Mouse (Mus musculus): Measurements from ENCODE around the gene Srbd1.

Gene Srbd1

DNA sequence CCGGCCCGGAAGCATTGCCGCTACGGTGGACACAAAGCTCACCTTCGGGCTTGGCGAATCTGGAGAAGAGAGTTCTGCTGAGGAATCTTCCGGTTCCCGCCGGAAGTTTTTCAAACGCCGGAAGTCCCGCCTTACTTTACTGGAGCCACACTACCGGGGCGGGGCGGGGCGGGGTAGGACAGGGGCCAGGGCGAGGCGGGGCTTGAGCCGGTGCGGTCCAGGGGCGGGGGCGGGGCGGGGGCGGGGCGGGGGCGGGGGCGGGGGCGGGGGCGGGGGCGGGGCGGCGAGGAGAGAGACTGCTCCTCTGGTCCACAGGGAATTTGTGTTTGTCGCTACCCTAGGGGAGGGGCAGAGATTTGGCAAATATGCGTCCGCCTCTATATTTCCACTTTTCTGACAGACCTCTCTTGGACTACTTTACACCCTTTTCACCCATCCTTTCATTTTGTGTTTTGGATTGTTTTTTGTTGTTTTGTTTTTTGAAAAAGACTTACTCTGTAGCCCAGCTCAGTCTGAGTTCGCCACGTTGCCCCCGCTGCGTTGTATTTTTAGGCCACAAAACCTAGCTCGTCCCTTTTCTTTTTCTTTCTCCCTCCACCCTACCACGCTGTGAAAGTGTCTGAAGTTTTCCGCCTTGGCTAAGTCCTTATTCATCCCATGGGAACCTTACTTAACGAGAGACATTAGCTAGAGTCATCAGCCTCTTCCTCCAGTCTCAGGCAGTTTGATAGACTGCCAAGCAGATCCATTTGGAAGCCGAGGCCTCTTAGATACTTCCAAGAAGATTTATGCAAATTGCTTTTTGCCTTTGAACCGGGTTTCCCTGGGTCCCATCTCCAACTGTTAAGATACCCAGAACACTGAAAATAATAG, at the start of gene Srbd1:
Gene Srbd1, minus strand, starts transcription at position 97 of the 873 bp plus-strand sequence.
- DNase-seq (ENCODE audit: low spot score): peak; percentile 95

DNA sequence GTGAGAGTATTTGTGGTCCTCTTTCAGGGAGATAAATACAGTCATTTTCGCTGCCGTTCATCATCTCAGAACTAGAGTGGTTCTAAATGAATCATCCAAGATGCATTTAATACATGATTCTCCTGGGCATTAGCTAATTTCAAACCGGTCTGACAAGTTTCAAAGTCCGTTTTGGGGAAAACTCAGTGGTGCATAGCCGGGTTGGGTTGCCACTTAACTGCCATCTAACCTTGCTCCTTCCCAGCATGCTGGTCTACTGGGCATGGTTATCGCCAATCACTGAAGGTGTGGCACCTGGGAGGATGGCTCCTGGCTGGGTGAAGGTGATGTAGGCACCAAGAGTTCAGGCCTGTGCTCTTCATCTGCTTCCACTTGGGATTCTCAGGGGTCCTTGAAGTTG, 49.0 kb upstream of the Srbd1 start:
- no peak for DNase-seq (ENCODE audit: low spot score)

DNA sequence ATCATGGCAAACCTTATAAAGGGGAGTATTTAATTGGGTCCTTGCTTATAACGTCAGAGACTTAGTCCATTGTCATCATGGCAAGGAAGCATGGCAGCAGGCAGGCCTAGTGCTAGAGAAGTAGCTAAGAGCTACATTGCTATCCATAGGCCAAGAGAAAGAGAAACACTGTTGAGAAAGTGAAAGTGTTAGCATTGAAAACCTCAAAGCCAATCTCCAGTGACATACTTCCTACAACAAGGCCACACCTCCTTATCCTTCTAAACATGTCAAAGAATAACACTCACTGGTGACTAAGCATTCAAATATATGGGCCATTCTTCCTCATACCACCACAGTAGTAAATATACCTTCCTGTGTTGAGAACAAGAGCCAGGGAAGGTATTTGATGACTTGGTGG, 42.8 kb upstream of the Srbd1 start:
- DNase-seq (ENCODE audit: low spot score): peak; percentile 10

DNA sequence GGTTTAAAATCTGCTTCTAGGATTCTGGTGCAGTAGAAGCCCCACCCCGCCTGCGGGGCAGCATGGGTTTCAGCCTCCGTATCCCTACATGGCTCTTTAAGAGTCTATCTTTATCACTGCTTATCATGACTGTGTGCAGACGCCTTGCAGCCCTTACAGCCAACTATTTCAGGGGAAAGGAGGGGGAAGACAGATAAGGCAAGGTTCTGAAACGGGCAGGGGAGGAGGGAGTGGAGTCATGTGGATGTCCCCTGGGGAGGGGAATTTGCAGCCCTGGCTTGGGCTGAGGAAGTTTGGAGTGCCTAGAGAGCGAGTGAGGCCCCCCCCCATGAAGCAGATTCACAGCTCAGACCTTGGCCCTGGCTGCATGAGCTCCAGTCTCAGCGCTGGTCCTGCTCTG, 40.6 kb upstream of the Srbd1 start:
- DNase-seq (ENCODE audit: low spot score): peak; percentile 23

DNA sequence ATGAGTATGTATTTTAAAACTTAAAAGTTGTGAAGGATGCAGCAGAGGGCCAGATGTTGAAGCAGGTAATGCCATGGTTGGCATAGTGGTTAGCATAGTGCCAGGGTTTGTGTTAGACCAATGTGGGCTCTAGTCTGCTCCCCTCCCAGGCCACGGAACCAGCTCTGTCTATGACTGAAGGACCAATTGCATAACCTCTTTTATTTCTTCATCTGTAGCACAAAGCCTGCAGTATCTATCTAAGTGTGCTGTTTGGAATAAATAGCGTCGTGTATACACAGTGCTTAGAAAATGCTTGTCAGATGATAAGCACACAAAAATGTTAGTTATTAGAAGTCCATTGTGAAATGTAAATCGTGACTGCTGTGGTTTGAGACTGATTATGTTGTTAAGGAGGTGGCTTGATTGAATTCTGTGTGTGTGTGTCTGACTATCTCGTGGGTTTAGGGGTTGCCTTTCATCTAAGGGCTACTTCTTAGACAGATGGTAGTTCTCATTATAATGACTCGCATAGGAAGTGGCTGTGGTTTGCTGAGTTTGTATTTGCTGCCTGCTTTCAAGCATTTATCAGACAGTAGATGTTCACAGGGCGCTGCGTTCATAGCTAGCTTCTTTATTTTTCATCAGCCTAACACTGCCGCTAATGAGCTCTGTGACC, 39.7 kb upstream of the Srbd1 start:
- no peak for DNase-seq (ENCODE audit: low spot score)

DNA sequence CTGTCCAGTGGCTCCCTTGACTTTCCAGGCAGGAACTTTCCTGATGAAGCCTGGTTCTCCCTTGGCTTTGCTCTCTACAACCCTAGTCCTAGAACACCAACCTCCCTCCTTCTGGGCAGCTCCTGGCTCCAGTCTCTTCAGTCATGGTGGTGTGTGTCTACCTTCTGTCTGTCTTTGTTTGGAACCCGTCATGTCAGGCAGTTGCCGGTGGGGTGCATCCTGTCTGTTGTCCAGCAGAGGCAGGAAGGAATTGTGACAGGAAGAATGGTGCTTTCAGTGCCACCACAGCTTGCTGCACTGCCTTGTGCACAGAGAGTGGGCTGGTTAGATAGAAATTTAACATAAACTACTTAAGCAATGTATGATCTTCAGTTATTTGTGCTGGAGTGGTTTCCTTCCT, 38.8 kb upstream of the Srbd1 start:
- DNase-seq (ENCODE audit: low spot score): no peak

DNA sequence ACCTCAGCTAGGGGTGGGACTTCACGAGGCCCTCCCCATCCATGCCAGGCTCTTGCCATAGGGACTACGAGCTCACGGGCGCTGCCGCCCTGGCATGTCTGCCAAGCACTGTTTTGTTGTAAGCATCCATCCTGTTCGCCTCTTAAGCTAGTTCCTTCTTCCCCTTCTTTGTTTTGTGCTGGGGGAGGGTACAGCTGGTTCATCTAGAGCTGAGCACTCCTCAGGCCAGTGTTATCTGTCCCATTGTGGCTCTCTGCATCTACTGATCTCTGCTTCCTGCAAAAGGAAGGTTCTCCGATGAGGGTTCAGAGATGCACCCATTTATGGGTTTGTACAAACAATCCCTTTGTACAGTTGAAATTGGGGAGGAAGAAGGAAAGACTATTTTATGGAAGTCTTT, 31.7 kb upstream of the Srbd1 start:
- DNase-seq (ENCODE audit: low spot score): no peak

DNA sequence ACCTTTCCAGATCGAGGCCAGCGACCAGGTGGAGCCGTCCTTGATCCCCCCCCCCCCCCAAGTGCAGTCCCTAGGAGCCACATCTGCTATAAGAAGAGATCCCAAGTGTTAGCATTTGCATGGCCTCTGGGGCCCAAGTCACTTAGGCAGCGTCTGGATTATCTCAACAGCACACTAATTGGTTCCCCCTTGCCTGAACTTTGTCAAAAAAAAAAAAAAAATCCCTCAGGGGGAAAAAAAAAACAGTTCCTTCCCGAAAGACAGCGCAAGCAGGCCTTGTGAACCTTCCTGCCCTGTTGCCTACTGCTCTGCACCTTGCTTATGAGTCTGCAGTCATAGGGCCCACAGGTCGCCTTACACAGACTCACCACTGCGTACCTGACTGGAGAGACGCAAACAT, 30.5 kb upstream of the Srbd1 start:
- no peak for DNase-seq (ENCODE audit: low spot score)

DNA sequence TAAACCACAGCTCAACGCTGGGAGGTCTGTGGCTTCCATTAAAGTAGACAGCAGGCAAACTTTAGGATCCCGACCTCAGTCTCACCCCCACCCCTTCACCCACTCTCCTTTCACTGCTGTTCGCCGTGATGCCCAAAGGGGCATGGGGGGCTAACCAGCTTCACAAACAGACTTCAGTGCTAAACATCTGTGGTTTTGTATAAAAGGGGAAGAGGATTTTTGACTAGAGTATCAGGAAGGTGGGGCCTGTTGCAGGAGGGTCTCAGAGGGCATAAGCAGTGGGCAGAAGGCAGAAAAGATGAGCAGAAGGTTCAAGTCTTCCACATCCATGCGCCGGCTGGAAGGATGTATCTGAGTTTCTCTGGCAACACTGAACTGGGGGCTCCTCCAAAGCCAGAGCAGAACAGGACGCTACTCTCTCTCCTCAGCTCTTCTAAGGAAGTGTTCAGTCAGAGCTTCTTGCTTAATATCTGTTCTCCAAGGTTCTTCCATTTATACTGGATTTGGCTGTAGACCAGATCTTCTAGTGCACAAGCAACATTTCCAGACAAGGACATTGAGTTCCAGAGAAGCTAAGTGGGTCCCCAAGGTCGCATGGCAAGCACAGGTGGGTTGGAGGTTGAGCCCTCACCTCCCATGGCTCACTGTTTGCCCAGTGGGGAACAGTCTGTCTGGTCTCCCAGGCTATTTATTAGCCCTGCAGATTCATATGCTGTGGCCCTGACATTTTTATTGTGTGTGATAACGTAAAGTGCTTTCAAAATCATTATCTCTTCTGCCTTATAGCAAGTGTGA, 25.4 kb upstream of the Srbd1 start:
- no peak for DNase-seq (ENCODE audit: low spot score)

DNA sequence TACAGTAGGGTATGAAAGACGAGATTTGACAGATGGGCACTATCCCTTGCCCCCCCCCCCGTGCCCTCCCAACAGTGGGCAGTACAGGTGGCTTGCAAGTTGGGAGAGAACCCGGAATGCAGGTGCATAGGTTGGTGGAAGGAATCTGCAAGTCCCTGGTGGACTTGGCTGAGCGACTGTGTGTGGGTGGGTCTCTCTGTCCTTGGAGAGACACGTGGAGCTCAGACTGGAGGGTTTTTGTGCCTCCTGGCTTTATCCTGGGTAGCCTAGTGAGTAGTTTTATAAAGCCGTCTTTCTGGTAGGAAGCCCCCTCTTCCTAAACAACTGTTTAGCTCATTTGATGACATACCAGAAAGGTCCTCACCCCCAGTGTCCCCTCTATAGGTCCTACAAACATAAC, 24.1 kb upstream of the Srbd1 start:
- DNase-seq (ENCODE audit: low spot score): no peak

DNA sequence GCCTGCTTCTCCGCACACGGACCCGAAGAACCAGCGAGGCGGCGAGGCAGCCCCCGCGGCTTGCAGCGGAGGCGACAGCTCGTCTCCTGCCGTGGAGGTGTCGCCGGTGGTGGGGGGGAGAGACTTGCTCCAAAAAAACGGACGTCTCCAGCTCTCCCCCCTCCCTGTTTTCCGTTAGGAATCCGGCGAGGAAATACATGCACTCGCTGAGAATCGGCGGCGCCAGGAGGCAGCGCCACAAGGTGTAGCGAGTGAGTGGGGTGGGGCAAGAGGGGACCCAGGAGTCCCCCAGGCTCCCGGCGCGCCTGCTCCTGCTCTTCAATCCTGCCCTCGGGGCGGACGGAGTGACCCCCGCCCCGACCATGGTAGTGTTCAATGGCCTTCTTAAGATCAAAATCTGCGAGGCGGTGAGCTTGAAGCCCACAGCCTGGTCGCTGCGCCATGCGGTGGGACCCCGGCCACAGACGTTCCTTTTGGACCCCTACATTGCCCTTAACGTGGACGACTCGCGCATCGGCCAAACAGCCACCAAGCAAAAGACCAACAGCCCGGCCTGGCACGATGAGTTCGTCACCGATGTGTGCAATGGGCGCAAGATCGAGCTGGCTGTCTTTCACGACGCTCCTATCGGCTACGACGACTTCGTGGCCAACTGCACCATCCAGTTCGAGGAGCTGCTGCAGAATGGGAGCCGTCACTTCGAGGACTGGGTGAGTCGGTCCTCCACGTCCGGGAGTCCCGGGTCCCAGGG, 23.4 kb upstream of the Srbd1 start:
- no peak for DNase-seq (ENCODE audit: low spot score)

DNA sequence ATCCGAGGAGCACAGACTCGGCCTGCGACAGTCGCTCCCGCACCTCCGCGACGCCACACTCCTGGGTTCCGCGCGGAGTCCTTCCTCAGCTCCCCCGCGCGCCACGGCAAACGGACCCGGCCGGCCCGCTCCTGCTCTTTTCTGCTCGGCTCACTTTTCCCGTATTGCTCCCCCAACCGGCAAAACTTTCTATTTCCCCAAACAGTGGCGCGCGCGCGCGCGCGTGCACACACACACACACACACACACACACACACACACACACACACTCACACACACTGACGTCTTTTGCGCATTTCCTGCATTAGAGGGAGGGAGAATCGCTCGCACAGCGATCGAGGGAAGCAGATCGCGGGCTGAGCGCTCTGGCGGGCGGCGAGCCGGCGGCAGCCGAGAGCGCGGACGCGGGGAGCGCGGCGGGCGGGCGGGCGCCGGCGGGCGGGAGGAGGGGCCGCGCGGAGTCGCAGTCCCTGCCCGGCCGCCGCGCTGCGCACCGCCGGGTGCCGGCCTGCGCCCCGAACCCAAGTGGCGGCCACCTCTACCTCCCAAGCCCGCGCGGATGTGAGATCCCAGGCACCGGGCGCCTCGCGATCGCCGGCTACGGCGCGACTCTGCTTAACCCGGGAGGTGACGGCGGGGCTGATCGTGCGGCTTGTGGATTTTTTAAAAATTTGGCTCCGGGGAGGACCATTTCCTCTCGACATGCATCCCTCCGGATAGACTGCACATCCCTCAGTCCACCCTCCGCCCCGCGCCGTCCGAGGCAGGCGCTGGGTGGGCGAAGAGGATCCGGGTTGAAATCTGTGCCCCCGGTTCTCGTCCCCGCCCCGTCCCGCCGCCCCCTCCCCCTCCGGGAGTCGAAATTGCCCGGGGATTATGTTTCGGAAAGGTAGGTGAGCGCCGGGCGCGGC, 22.6 kb upstream of the Srbd1 start, which contains the start of gene Prkce:
Gene Prkce, plus strand, starts transcription at position 466 of the 911 bp plus-strand sequence.
- peak; percentile 67 for DNase-seq (ENCODE audit: low spot score)

DNA sequence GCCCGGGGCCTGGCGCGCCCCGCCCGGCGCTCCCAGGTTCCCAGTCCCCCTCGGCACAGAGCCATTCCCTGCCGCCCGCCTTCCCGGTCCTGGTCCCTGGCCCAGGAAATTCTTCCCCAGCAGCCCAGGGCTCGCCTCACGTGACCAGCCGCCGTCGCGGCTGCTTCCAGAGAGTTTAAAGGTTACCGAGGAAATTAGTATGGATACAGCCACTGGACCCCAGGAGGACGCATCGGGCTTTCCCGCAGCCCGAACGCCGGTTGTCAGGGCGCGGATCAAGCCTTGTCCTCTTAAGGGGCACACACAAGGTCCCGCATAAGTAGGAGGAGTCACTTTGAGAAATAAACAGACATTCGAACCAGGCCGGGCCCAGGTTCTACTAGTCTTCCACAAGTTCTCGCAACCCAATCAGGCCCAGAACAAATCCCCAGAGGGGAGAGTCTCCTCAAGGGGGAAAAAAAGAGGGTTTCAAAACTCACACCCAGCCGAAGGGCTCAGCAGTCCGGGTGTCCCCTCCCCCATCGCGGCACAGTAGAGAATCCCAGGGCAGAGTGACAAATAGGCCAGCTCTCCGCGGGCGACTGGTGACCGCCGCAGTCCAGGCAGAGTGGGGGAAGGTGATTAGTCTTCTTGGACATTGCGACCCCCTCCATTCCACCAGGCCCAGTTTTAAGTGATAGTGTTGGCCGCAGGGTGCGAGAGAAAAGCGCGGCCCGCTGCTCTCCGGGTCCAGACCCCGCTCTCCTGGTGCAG, 21.8 kb upstream of the Srbd1 start:
- DNase-seq (ENCODE audit: low spot score): no peak

DNA sequence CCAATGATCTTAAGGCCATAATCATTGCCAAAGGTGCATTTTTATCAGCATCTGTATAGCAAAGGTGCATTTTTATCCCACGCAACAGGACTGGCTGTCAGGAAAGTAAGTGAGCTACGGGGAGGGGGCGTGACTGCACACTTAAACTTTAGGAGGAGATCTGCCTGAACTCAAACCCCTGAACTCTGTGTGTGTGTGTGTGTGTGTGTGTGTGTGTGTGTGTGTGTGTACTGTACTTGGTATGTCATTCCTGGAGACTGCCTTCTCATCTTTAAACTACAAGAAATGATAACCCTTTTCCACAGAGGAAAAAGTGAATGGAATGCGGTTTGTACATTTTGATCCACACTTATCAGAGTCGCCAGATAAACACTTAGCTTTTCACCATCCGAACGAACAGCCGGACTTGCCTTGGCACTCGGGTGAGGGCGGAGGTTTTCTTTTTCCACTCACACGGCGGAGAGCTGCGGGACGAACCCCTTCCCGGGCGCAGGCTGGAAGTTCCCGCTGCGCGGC, 21.1 kb upstream of the Srbd1 start:
- no peak for DNase-seq (ENCODE audit: low spot score)

DNA sequence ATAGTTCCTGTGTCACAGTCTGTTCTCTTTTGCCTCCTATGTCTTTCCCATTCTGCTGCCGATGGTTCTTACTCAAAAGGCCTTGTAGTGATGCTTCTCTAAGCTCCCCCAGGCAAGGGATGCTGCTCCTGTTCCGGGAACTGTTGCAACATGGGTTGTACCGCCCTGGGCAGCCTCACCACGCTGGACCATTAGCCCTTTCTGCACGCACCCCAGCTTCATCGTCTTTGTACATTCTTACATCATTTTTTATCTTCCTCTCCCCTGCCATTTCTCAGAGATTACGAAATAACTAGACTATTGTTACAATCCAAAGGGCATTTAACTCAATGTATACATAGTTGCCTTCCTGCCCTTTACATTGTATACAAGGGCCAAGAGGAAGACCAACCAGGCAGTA, 19.4 kb upstream of the Srbd1 start:
- DNase-seq (ENCODE audit: low spot score): no peak

DNA sequence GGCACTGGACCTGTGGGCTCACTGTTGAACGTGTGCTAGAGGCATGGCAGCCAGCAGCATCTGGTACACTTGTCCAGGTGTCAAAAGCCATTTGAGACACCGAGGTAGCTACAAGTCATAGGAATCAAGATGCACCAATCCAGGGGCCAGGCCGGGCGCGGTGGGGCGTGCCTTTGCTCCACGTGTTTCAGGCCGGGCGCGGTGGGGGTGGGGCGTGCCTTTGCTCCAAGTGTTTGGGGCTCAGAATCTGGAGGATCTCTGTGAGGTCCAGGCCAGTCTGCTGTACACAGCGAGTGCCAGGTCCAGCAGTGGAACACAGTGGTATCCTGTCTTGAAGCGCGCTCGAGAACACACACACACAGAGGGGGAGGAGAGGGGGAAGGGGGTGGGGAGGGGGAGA, 17.7 kb upstream of the Srbd1 start:
- DNase-seq (ENCODE audit: low spot score): no peak

DNA sequence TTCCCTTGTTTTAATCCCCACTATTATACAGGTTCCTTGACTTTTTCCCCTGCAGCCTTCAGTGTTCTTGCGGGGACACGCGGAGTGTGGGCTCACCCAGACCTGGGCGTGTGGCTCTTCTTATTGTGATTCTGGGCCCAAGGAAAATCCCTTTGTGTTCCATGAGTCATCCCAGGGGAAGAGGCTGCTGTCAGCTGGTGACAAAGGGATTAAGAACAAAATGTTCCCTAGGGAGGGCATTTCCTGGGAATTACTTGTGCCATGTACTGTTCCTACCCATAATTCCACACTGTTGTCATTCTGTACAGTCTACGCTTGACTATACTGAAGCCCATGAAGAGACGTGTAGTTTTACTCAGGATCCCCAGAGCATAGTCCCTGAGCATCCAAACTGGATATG, 12.0 kb upstream of the Srbd1 start:
- DNase-seq (ENCODE audit: low spot score): no peak

DNA sequence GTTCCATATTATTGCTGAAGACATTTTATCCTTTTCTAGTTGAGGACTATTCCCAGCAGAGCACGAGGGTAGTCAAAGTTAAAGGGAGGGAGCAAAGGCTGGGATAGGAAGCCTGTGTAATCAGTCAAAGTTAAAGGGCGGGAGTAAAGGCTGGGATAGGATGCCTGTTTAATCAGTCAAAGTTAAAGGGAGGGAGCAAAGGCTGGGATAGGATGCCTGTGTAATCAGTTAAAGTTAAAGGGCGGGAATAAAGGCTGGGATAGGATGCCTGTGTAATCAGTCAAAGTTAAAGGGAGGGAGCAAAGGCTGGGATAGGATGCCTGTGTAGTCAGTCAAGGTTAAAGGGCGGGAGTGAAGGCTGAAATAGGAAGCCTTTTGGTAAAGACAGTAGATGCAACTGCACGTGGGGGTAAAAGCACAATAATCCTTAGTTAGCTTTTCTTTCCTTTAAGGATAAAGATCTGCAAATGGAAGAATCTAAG, 5.9 kb upstream of the Srbd1 start:
- DNase-seq (ENCODE audit: low spot score): peak; percentile 71

DNA sequence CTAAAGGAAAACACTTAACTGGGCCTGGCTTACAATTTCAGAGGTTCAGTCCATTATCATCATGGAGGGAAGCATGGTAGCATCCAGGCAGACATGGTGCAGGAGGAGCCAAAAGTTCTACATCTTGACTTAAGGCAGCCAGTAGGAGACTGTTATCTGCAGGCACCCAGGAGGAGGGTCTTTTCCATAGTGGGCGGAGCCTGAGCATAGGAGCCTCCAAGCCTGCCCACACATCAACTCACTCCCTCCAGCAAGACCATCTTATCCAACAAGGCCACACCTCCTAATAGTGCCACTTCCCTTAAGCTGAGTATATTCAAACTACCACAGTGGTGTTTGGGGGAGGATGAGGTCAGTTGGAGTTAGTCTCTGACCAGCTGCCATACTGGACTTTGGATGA, 4.8 kb upstream of the Srbd1 start:
- DNase-seq (ENCODE audit: low spot score): no peak

Measured in c-Kit-positive CD71-positive TER-119-positive erythroid progenitor cells, embryonic 14.5 days (primary cell).